15 mouse cellular contexts compared by ENCODE assay signal in the genomic region with DNA sequence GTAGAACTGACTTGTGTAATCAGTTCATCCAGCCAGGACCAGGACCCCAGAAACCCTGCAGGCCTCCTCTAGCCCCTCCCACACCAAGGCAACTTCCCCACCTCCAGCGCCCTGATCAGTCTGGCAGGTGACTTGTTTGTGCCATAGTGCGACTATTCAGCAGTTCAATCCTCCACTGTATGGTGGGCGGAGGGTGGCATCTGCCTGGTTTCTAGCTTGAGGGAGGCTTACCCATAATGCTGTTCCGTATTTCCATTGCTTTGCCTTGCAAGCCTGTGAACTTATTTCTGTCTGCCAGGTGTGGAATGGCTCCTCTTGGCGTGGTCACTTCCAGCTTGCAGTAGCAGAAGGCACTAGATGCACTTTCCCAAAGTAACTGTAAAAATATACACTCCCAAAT. TPM values are rescaled to one million over a fixed set of nuclear protein-coding genes. Genes with fewer than 3 reads are reported as not detected.
DNase-seq lines count a peak whose midpoint lies in the region; ATAC-seq lines count a peak whose summit lies in the region.
"Had no signal": no experiment of that assay in that cellular context is flagged by ENCODE, and none has a peak within 500 bp of the region (broad histone marks: within the 10 kb centered on the region; RNA-seq: fewer than 3 reads in every experiment).

No protein-coding gene starts in this region.

- ATAC-seq in embryonic facial prominence, embryonic 11.5 days (replicated peaks; ENCODE audit: insufficient number of reproducible peaks, low FRiP score, low TSS enrichment, low read depth), result 0 out of 2 replicates have a peak, but pooled peaks have one; percentile 22
- ATAC-seq: forebrain, embryonic 15.5 days; hindbrain, postnatal 0 days; midbrain, embryonic 13.5 days had no signal

- no peaks in the 10 kb centered on the region for H3K36me3 ChIP-seq in embryonic facial prominence, embryonic 11.5 days (replicated peaks; ENCODE audit: control insufficient read depth, insufficient read depth, low read depth, low read length)
- no peaks in the 10 kb centered on the region for H3K36me3 ChIP-seq in embryonic facial prominence, embryonic 10.5 days (replicated peaks)
- H3K36me3 ChIP-seq: forebrain, embryonic 15.5 days; G1E; kidney, embryonic 15.5 days; midbrain, embryonic 13.5 days had no signal

- no peak overlapping the region for H3K9ac ChIP-seq in embryonic facial prominence, embryonic 11.5 days (replicated peaks; ENCODE audit: low read length)
- H3K9ac ChIP-seq: forebrain, embryonic 15.5 days; kidney, embryonic 15.5 days; midbrain, embryonic 13.5 days had no signal

- no peak overlapping the region for H3K27ac ChIP-seq in embryonic facial prominence, embryonic 11.5 days (replicated peaks; ENCODE audit: low read depth, low read length)
- H3K27ac ChIP-seq in embryonic facial prominence, embryonic 10.5 days (replicated peaks), result no peak overlapping the region
- H3K27ac ChIP-seq: forebrain, embryonic 15.5 days; hindbrain, postnatal 0 days; kidney, embryonic 15.5 days; midbrain, embryonic 13.5 days had no signal

- no peaks in the 10 kb centered on the region for H3K27me3 ChIP-seq in embryonic facial prominence, embryonic 11.5 days (ENCODE audit: control insufficient read depth, insufficient read depth, low read length)
- H3K27me3 ChIP-seq in embryonic facial prominence, embryonic 10.5 days (replicated peaks; ENCODE audit: low read depth, poor library complexity, severe bottlenecking), result no peaks in the 10 kb centered on the region
- H3K27me3 ChIP-seq: forebrain, embryonic 15.5 days; midbrain, embryonic 13.5 days had no signal

- WGBS in embryonic facial prominence, embryonic 11.5 days, result 70% methylated on average over 5 of the region's 5 CpGs
- WGBS in embryonic facial prominence, embryonic 10.5 days, result 72% methylated on average over 5 of the region's 5 CpGs

- DNase-seq in embryonic facial prominence, embryonic 11.5 days (ENCODE audit: low spot score), result no peak
- DNase-seq in embryonic facial prominence, embryonic 10.5 days (ENCODE audit: low spot score), result no peak
- DNase-seq in layer of hippocampus, adult 18-20 months (ENCODE audit: low spot score in 2 of 2), result peak; percentile 12 to 66
- DNase-seq in layer of hippocampus, postnatal 25 days (ENCODE audit: extremely low spot score in 1 of 2, low spot score in 1 of 2), result no peak
- peak; percentile 45 for DNase-seq in right cerebral cortex, postnatal 25 days
- no peak for DNase-seq in right cerebral cortex, postnatal 10 days (ENCODE audit: low spot score in 2 of 2)
- peak; percentile 21 for DNase-seq in naive thymus-derived CD4-positive, alpha-beta T cell, adult 2 months (ENCODE audit: low read depth)
- no peak for DNase-seq in natural killer cell, adult 2 months (ENCODE audit: low spot score in 2 of 2)
- DNase-seq: gastrocnemius, postnatal 36 days had no signal

- H3K4me3 ChIP-seq in embryonic facial prominence, embryonic 11.5 days (ENCODE audit: low read depth, low read length), result no peak overlapping the region
- no peak overlapping the region for H3K4me3 ChIP-seq in embryonic facial prominence, embryonic 10.5 days
- H3K4me3 ChIP-seq: forebrain, embryonic 15.5 days; kidney, embryonic 15.5 days; midbrain, embryonic 13.5 days had no signal

- no peaks in the 10 kb centered on the region for H3K9me3 ChIP-seq in embryonic facial prominence, embryonic 11.5 days (replicated peaks; ENCODE audit: control insufficient read depth, low read length)
- H3K9me3 ChIP-seq in embryonic facial prominence, embryonic 10.5 days, result no peaks in the 10 kb centered on the region
- H3K9me3 ChIP-seq: forebrain, embryonic 15.5 days; G1E; kidney, embryonic 15.5 days; midbrain, embryonic 13.5 days had no signal

- no peak overlapping the region for H3K4me2 ChIP-seq in embryonic facial prominence, embryonic 11.5 days (ENCODE audit: low read depth, low read length)
- H3K4me2 ChIP-seq: forebrain, embryonic 15.5 days; kidney, embryonic 15.5 days; midbrain, embryonic 13.5 days had no signal

- no peaks in the 10 kb centered on the region for H3K4me1 ChIP-seq in embryonic facial prominence, embryonic 11.5 days (ENCODE audit: control insufficient read depth, insufficient read depth, low read length)
- H3K4me1 ChIP-seq in embryonic facial prominence, embryonic 10.5 days, result 0 out of 2 replicates have a peak, but pooled peaks cover 2% of the 10 kb centered on the region
- H3K4me1 ChIP-seq: forebrain, embryonic 15.5 days; kidney, embryonic 15.5 days; midbrain, embryonic 13.5 days had no signal

RNA-seq across cellular contexts. Expression of a gene that starts 8.5 kb away (rescaled TPM):
- polyA plus RNA-seq in embryonic facial prominence, embryonic 11.5 days (2014; fragmentation: Nextera tagmentation; extraction: Ambion mirVana), result 301 and 327 TPM in 2 replicates
- polyA plus RNA-seq in embryonic facial prominence, embryonic 10.5 days (2016; fragmentation: Nextera tagmentation; extraction: Ambion mirVana), result 279 and 285 TPM in 2 replicates
- total RNA-seq in layer of hippocampus, adult 18-20 months (2021), result 100 to 1,000 TPM in 1 of 2 experiments, 10 to 100 TPM in 1; 95.9 to 102 TPM
- total RNA-seq in layer of hippocampus, postnatal 25 days (2021), result 100 to 1,000 TPM in 1 of 2 experiments, 10 to 100 TPM in 1; 95.3 to 111 TPM

RNA-seq across cellular contexts. Expression of a gene that starts 20.4 kb away (rescaled TPM):
- 0.06 and 0.15 TPM in 2 replicates for polyA plus RNA-seq in embryonic facial prominence, embryonic 11.5 days (2014; fragmentation: Nextera tagmentation; extraction: Ambion mirVana)
- polyA plus RNA-seq in embryonic facial prominence, embryonic 10.5 days (2016; fragmentation: Nextera tagmentation; extraction: Ambion mirVana), result 0.06 and 0.19 TPM in 2 replicates
- total RNA-seq in layer of hippocampus, adult 18-20 months (2021), result 1 to 10 TPM; 7.4 to 9.3 TPM
- 10 to 100 TPM; 10.3 to 15.7 TPM for total RNA-seq in layer of hippocampus, postnatal 25 days (2021)
- total RNA-seq: G1E; gastrocnemius, postnatal 36 days had no signal
- polyA plus RNA-seq: G1E; heart, postnatal 0 days had no signal

Comparison
In these comparisons a context has a peak if more than half of its experiments do, and no peak if none do; other contexts are left out.
1. DNase-seq: peak in layer of hippocampus, adult 18-20 months (2 of 2), right cerebral cortex, postnatal 25 days (single experiment) and naive thymus-derived CD4-positive, alpha-beta T cell, adult 2 months (single experiment); none in embryonic facial prominence, embryonic 11.5 days (single experiment), embryonic facial prominence, embryonic 10.5 days (single experiment), layer of hippocampus, postnatal 25 days (0 of 2), right cerebral cortex, postnatal 10 days (0 of 2) and natural killer cell, adult 2 months (0 of 2).